Mouse (Mus musculus) brain, embryonic 14.5 days (tissue): Measurements from ENCODE around the gene Swap70. TPM values are rescaled to one million over a fixed set of nuclear protein-coding genes. Genes with fewer than 3 reads are reported as not detected.
A peak's percentile ranks its signal among the peaks of the same experiment; 100 is the strongest.

Experiments
- DNase-seq: peaks from one replicate; pipeline ENCODE4 v3.0.0-alpha.2; 2011; ENCODE audit warnings: low read depth
- CTCF ChIP-seq: fragments of 200-500 bp; IDR thresholded peaks from 2 replicates; pipeline ENCODE4 v1.5.1; 2012; ENCODE audit warnings: inconsistent platforms, mild to moderate bottlenecking, moderate library complexity, borderline replicate concordance; ENCODE audit not compliant: insufficient read depth, insufficient read length; ENCODE audit errors: extremely low read depth
- POLR2A ChIP-seq: fragments of 200-500 bp; IDR thresholded peaks from 2 replicates; pipeline ENCODE4 v1.6.1; 2012; ENCODE audit warnings: mild to moderate bottlenecking, inconsistent platforms, borderline replicate concordance; ENCODE audit not compliant: poor library complexity, insufficient read depth, insufficient read length, severe bottlenecking; ENCODE audit errors: extremely low read depth
- polyA plus RNA-seq: library from polyadenylated mRNA; depleted of rRNA; stranded (reverse); fragments of >200 nt; gene quantifications from 2 replicates; pipeline ENCODE4 v1.2.3, GENCODE M21; 2012; rRNA removed

Gene Swap70
- polyA plus RNA-seq, 1 experiment = 7.5 TPM

GRCm38 (mm10) chr7:110318971-110319519 is 97.5 kb downstream of the Swap70 start:
- TF ChIP-seq POLR2A (no peak), CTCF (no peak)
- peak; percentile 63 for DNase-seq

GRCm38 (mm10) chr7:110321106-110321505 is 99.6 kb downstream of the Swap70 start:
- TF ChIP-seq CTCF = no peak
- TF ChIP-seq POLR2A = no peak

GRCm38 (mm10) chr7:110324852-110325251 is 103.3 kb downstream of the Swap70 start:
- no peak for DNase-seq
- TF ChIP-seq POLR2A (no peak), CTCF (no peak)

More at GRCm38 (mm10) chr7:110321106-110321505, 99.6 kb downstream of the Swap70 start:
- peak; percentile 43 for DNase-seq

- DNase-seq = no peak
- TF ChIP-seq CTCF (no peak), POLR2A (no peak)
Measured at GRCm38 (mm10) chr7:110325381-110326110, 104.0 kb downstream of the Swap70 start.

Other genes with a start within 250 kb of the Swap70 start
- gene Tmem41b, start 234.8 kb upstream of the Swap70 start, polyA plus RNA-seq = 47.2 and 52.4 TPM in 2 replicates
- gene Ipo7, start 203.4 kb upstream of the Swap70 start, polyA plus RNA-seq = 44.5 and 54.3 TPM in 2 replicates
- gene Zfp143, start 160.5 kb upstream of the Swap70 start, polyA plus RNA-seq = 24.1 and 25.2 TPM in 2 replicates
- 10.3 and 14.2 TPM in 2 replicates for gene Wee1, start 99.7 kb upstream of the Swap70 start, polyA plus RNA-seq